Mouse (Mus musculus) MEL (cell line): ENCODE results near the gene Ppp1r14c. TPM values are rescaled to one million over a fixed set of nuclear protein-coding genes. Genes with fewer than 3 reads are reported as not detected.

Experiments
- DNase-seq: peaks from one replicate; pipeline ENCODE4 v3.0.0; 2011; ENCODE audit warnings: low read depth, low spot score
- H3K27ac ChIP-seq: 2 replicates; pipeline ENCODE4 v1.5.1; 2012; ENCODE audit warnings: low read depth, mild to moderate bottlenecking, control low read depth, low read length, moderate library complexity; ENCODE audit not compliant: control insufficient read depth
- H3K27me3 ChIP-seq, 2 experiments: fragments of 150-350 bp in 1 of 2; sonication (generic) in 1 of 2; 2 replicates each; pipeline ENCODE4 v1.6.1; 2012; ENCODE audit warnings: low read length in 2 of 2, mild to moderate bottlenecking in 2 of 2, improper control_type of control experiment in 1 of 2, moderate library complexity in 1 of 2; ENCODE audit not compliant: insufficient read depth in 2 of 2, control insufficient read depth in 1 of 2
- H3K36me3 ChIP-seq, 2 experiments: 2 replicates each; pipeline ENCODE4 v1.6.1; 2012 to 2014; ENCODE audit warnings: low read length in 2 of 2, improper control_type of control experiment in 1 of 2, inconsistent platforms in 1 of 2, mild to moderate bottlenecking in 1 of 2; ENCODE audit not compliant: insufficient read depth in 2 of 2, control insufficient read depth in 1 of 2
- H3K4me1 ChIP-seq, 2 experiments: fragments of 150-350 bp in 1 of 2; sonication (generic) in 1 of 2; 2 replicates each; pipeline ENCODE4 v1.6.1; 2012; ENCODE audit warnings: low read length in 2 of 2, improper control_type of control experiment in 1 of 2, mild to moderate bottlenecking in 1 of 2; ENCODE audit not compliant: insufficient read depth in 2 of 2, control insufficient read depth in 1 of 2
- H3K4me3 ChIP-seq, 2 experiments: fragments of 150-350 bp in 1 of 2; sonication (generic) in 1 of 2; 2 replicates each; pipeline ENCODE4 v1.5.1; 2012; ENCODE audit warnings: low read depth in 2 of 2, low read length in 2 of 2, mild to moderate bottlenecking in 2 of 2, moderate library complexity in 2 of 2, control low read depth in 1 of 2, improper control_type of control experiment in 1 of 2; ENCODE audit not compliant: control insufficient read depth in 1 of 2, insufficient read depth in 1 of 2
- H3K79me2 ChIP-seq: 2 replicates; pipeline ENCODE4 v1.6.1; 2012; ENCODE audit warnings: mild to moderate bottlenecking, low read length, moderate library complexity; ENCODE audit not compliant: control insufficient read depth, poor library complexity, insufficient read depth
- H3K9ac ChIP-seq: 2 replicates; pipeline ENCODE4 v1.6.1; 2012; ENCODE audit warnings: low read depth, mild to moderate bottlenecking, control low read depth, low read length, moderate library complexity; ENCODE audit not compliant: control insufficient read depth, poor library complexity, severe bottlenecking
- H3K9me3 ChIP-seq: fragments of 150-350 bp; sonication (generic); replicated peaks from 2 replicates; pipeline ENCODE4 v1.6.1; 2012; ENCODE audit warnings: mild to moderate bottlenecking, low read length, improper control_type of control experiment, moderate library complexity; ENCODE audit not compliant: insufficient read depth
- CHD2 ChIP-seq: IDR thresholded peaks from 2 replicates; pipeline ENCODE4 v1.6.1; 2011; ENCODE audit warnings: low read length, improper control_type of control experiment
- CTCF ChIP-seq, 3 experiments: IDR thresholded peaks in 2 of 3; conservative IDR thresholded peaks in 1 of 3; 2 replicates each; pipeline ENCODE4 v1.5.1; 2011 to 2012; ENCODE audit warnings: low read length in 3 of 3, low read depth in 2 of 3, mild to moderate bottlenecking in 2 of 3, improper control_type of control experiment in 1 of 3, inconsistent platforms in 1 of 3, mixed read lengths in 1 of 3, moderate library complexity in 1 of 3; ENCODE audit not compliant: control insufficient read depth in 1 of 3, insufficient read depth in 1 of 3, poor library complexity in 1 of 3, severe bottlenecking in 1 of 3
- GATA1 ChIP-seq: IDR thresholded peaks from 2 replicates; pipeline ENCODE4 v1.6.1; 2011; ENCODE audit warnings: low read depth, low read length, improper control_type of control experiment
- MAFK ChIP-seq: IDR thresholded peaks from 2 replicates; pipeline ENCODE4 v1.6.1; 2011; ENCODE audit warnings: low read depth, mild to moderate bottlenecking, low read length, improper control_type of control experiment, borderline replicate concordance
- MXI1 ChIP-seq: IDR thresholded peaks from 2 replicates; pipeline ENCODE4 v1.6.1; 2011; ENCODE audit warnings: mild to moderate bottlenecking, low read depth, low read length, improper control_type of control experiment
- MYC ChIP-seq: IDR thresholded peaks from 2 replicates; pipeline ENCODE4 v1.6.1; 2011; ENCODE audit warnings: low read depth, mild to moderate bottlenecking, low read length, improper control_type of control experiment, moderate library complexity
- POLR2AphosphoS2 ChIP-seq: IDR thresholded peaks from 2 replicates; pipeline ENCODE4 v1.6.1; 2011; ENCODE audit warnings: low read length, improper control_type of control experiment
- POLR2AphosphoS5 ChIP-seq: IDR thresholded peaks from 2 replicates; pipeline ENCODE4 v1.6.1; 2012; ENCODE audit warnings: low read depth, borderline replicate concordance, mild to moderate bottlenecking, inconsistent platforms, low read length, moderate library complexity, mixed read lengths
- SIN3A ChIP-seq: IDR thresholded peaks from 2 replicates; pipeline ENCODE4 v1.6.1; 2012; ENCODE audit warnings: low read length, improper control_type of control experiment, inconsistent platforms
- SMC3 ChIP-seq: IDR thresholded peaks from 2 replicates; pipeline ENCODE4 v1.6.1; 2011; ENCODE audit warnings: low read depth, low read length, improper control_type of control experiment
- TAL1 ChIP-seq: IDR thresholded peaks from 2 replicates; pipeline ENCODE4 v1.6.1; 2012; ENCODE audit warnings: mild to moderate bottlenecking, inconsistent platforms, low read length, moderate library complexity, mixed read lengths
- TBP ChIP-seq: IDR thresholded peaks from 2 replicates; pipeline ENCODE4 v1.8.0; 2011; ENCODE audit warnings: low read depth, low read length, improper control_type of control experiment
- ZMIZ1 ChIP-seq: IDR thresholded peaks from 2 replicates; pipeline ENCODE4 v1.6.1; 2012; ENCODE audit warnings: low read depth, mild to moderate bottlenecking, inconsistent platforms, low read length, improper control_type of control experiment, moderate library complexity
- ZNF384 ChIP-seq: IDR thresholded peaks from 2 replicates; pipeline ENCODE4 v1.6.1; 2012; ENCODE audit warnings: low read depth, mild to moderate bottlenecking, inconsistent platforms, low read length, improper control_type of control experiment
- polyA plus RNA-seq, 2 experiments: library from polyadenylated mRNA; stranded (reverse) in 1 of 2; unstranded in 1 of 2; fragments of >175 nt in 1 of 2; fragments of >200 nt in 1 of 2; gene quantifications; 2 replicates each; pipeline versions ENCODE4 v1.2.1 to v1.2.4; 2012; ENCODE audit warnings: low replicate concordance in 2 of 2, low read depth in 1 of 2; ENCODE audit not compliant: insufficient read length in 2 of 2, insufficient read depth in 1 of 2, missing spikeins in 1 of 2
- total RNA-seq: library from RNA; depleted of rRNA; stranded (reverse); fragments of 300-350 nt; gene quantifications from 2 replicates; pipeline ENCODE4 v1.2.3, GENCODE M21; 2012

Gene Ppp1r14c
- total and polyA plus RNA-seq, 3 experiments, result not detected

DNA sequence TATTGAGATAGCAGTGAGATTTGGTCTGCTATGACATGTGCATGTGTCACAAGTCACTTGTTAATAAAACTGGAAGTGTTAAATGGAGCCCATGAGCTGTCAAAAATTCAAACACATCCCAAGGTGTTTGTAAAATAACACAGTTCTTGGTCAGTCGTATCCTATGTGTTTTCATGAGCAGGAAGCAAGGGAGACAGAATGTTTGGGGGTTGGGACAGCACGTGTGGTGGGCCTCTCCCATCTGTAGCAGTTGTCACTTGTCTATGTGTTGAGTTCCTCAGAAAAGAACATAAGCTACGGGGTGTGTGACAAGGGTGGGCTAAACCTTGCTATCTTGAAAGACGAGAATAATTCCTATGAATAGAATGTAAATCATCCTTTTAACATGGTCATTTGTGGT is 51.6 kb downstream of the Ppp1r14c start:
- no peaks in the 10 kb centered on the region for H3K79me2 ChIP-seq
- H3K9me3 ChIP-seq, result no peaks in the 10 kb centered on the region
- TF ChIP-seq ZMIZ1 (no peak), TBP (no peak), ZNF384 (no peak), SMC3 (no peak), MAFK (no peak), MYC (no peak), TAL1 (no peak), MXI1 (no peak), CHD2 (no peak), SIN3A (no peak), POLR2AphosphoS2 (no peak)
- TF ChIP-seq, all 39 proteins: peak for 0
- DNase-seq, result no peak
- no peak overlapping the region for H3K27ac ChIP-seq
- H3K9ac ChIP-seq, result no peak overlapping the region
- no peaks in the 10 kb centered on the region for H3K36me3 ChIP-seq
- H3K4me3 ChIP-seq, result no peak overlapping the region
- H3K27me3 ChIP-seq, result no peaks in the 10 kb centered on the region
- no peaks in the 10 kb centered on the region for H3K4me1 ChIP-seq

DNA sequence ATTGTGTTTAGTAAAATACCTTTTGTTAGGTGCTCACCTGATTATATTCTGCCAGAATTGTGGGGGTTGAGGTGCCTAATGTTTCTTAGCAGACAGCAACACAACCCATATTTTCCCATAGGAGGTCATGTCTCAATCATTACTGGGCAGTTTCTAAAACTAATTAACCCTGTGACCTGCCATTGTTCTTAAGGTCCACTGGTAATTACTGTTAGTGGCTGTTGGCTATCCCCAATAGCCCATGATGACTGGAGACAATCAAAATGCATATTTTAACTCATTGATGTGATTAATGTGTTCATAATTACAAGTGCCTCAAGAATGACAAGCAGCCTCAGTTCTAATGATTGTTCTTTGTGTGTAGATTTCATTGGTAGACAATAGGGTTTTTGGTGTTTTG is 58.2 kb downstream of the Ppp1r14c start:
- H3K4me1 ChIP-seq, result no peaks in the 10 kb centered on the region
- H3K9ac ChIP-seq, result no peak overlapping the region
- H3K9me3 ChIP-seq, result no peaks in the 10 kb centered on the region
- H3K36me3 ChIP-seq, result no peaks in the 10 kb centered on the region
- no peak for DNase-seq
- no peaks in the 10 kb centered on the region for H3K79me2 ChIP-seq
- no peak overlapping the region for H3K27ac ChIP-seq
- no peaks in the 10 kb centered on the region for H3K27me3 ChIP-seq
- H3K4me3 ChIP-seq, result no peak overlapping the region
- no peak for TF ChIP-seq GATA1

DNA sequence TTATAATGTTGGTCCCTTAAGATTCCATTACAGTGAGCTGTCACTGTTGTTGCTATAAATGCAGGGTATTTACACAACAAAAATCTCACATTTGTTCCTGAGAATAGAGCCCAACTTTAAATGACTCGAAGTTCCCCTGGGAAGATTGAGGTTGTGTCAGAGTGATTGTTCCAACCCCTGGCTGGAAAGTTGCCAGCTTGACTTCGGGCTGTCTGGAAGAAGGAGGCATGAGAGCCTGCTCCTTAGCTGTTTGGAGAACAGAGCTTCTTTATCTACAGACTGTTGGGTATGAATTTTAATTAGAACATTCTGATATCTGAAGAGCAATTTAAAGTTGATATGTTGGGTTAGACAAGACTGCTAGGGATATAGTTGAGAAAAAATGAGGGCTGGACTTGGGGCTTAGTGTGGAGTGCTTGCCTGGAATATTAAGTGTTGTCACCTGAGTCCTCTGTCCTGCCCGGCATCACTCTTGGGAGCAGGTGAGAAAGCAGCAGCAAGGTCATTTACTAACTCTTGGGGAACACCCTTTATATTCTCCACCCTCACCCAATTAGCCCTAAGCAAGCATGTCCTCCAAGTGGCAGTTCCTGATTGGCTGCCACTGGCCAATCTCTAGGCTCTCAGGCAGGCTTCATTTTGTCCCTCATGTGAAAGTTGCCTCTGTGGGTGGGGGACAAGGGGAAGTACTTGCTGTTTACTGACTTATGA is 62.0 kb downstream of the Ppp1r14c start:
- H3K27me3 ChIP-seq, result no peaks in the 10 kb centered on the region
- no peak overlapping the region for H3K4me3 ChIP-seq
- H3K27ac ChIP-seq, result no peak overlapping the region
- H3K79me2 ChIP-seq, result no peaks in the 10 kb centered on the region
- H3K4me1 ChIP-seq, result no peaks in the 10 kb centered on the region
- peak; percentile 5 for DNase-seq
- TF ChIP-seq POLR2AphosphoS5 (no peak), CTCF (IDR thresholded peaks at IDR 0.05 in 2 of 3, conservative IDR thresholded peaks at IDR 0.05 in 1 of 3; ENCODE audit: control insufficient read depth in 1 of 3, insufficient read depth in 1 of 3, low read depth in 2 of 3, low read length in 3 of 3, poor library complexity in 1 of 3, severe bottlenecking in 1 of 3) (no peak), SIN3A (no peak), MXI1 (no peak)
- H3K9ac ChIP-seq, result no peak overlapping the region
- no peaks in the 10 kb centered on the region for H3K36me3 ChIP-seq
- H3K9me3 ChIP-seq, result no peaks in the 10 kb centered on the region
